Mouse (Mus musculus) Muller cell, postnatal 12 days (primary cell): ENCODE measurements around the gene Irf2.

Experiments
- DNase-seq: peaks from one replicate; pipeline ENCODE4 v3.0.0-alpha.2; 2015; ENCODE audit errors: inconsistent ontology term

Irf2 gene

DNA sequence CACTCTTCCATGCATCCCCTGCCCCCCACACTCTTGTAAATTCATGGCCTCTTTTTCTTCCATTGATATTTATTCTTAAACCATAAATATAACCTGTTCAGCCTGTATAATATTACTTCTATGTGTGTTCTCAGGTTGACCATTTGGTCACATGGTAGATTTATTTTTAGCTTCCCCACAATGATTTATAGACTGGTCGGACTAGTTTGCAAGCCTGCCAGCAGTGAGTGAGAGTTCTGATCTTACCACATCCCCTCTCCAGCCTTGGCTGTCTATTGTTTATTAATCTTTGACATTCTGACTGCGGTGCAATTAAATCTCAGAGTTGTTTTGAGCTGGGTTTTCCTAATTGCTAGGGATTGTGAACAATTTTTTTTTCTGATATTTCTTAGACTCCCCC lies 60.2 kb downstream of the Irf2 start:
- no peak for DNase-seq

DNA sequence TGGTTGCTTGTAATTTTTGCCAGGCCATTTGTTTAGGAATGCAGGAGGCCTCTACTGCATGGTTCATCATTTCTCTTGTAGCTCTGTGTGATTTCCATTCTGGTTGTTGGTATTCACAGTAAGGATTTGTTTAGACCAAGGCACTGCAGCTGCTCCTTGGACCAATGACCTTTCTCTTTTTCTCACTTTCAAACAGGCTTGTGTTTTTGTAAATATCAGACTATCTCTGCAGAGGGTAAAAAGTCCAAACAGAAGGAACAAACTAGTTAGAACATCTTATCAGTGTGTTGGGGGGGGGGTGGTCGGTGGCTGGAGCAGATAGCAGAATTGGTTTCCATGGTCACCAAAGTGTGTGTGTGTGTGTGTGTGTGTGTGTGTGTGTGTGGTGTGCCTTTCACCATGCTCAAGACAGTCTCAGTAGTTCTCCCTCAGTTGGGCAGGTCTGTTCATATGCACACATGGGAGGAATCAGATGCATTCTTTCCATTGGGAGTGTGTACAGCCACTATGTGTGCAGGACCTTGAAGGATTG lies 61.7 kb downstream of the Irf2 start:
- no peak for DNase-seq

DNA sequence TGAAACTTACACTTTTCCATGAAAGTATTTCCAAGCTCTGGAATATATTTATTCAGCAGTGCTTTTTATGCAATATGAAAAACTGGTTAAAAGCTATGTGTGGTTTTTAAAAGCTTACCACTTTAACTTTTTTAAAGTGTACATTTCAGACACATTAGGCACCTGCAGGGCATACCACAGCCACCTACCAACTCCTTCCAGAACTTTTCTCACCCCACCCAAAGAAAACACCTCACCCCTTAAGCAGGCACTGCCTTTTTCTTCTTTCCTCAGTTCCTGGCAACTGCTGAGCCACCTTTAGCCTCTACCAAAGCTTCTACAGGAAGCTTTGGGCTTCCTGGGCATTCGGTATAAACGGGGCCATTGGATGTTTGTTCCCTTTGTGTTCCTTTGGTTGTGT lies 62.5 kb downstream of the Irf2 start:
- DNase-seq = no peak

DNA sequence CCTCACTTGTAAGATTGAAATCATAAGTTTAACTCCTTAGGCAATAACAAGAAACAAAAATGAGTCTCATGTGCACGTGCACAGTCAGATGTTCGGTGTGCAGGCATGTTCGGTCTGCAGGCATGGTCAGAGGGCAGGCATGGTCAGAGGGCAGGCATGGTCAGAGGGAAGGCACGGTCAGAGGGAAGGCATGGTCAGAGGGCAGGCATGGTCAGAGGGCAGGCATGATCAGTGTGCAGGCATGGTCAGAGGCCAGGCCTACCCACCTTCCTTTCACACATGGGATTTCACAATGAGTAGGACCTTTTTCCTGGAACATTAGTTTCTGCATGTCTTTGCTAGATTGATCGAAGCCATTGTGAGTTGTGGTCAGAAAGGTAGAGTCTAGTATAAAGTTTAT lies 65.2 kb downstream of the Irf2 start:
- DNase-seq = no peak

DNA sequence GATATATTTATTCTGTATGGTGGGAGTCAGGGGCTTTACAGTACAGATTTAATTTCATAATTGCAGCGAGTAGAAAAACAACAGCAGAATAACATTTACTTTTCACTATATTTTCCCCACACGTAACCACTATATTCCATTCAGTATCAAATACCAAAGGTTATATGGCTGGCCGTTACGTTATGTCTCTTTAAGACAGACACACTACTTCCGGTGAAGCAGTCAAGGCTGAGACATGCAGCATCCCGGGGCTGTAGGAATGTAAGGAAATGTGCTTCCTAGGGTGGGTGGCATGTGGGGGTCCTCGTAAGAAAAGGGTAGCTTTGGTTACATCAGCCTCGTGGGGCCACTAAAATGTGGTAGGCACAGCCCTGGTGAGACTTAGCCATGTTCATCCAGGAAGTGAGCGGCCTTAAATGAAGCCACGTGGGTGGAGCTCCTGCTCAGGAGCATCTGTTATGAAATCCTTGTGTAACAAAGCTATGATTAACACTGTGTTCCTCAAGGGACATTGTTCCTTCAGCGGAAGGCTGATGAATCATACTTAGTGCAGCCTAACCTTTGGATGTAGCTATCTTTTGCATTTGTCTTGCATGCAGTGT lies 71.6 kb downstream of the Irf2 start:
- DNase-seq = no peak

DNA sequence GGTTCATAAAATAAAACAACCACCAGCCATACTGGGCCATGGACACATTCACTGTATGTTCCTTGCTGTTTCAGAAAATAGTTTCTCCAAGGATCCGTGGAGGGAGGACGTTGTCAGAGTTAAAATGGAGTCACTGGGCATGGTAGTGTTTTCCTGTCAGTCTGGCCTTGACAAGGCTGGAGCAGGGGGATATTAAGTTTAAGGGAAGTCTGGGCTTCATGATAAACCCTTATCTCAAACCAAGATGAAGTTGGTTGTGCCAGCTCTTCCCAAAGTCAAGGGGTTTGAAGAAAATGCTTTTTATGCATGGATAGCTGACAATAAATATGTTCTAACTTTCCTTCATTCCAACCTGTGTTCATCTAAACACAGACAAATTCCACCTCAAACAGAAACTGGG lies 72.4 kb downstream of the Irf2 start:
- no peak for DNase-seq

DNA sequence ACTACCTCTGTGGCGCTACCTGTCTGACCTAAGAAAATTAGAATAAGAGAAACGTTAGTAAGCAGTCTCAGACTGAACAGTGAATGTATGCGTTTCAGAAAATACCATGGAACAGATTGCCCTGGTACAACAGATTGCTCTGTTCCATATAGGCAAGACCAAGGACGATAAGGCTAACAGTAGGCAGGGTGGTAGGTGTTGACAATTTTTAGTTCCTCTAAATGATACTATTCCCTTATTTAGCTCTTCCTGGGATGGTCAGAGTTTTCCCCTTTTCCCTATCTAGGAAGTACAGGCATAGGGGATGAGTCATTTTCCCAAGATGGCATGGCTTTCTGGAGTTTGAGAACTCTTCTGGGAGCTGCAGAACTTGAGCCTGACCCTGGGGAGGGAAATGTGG lies 73.4 kb downstream of the Irf2 start:
- no peak for DNase-seq

DNA sequence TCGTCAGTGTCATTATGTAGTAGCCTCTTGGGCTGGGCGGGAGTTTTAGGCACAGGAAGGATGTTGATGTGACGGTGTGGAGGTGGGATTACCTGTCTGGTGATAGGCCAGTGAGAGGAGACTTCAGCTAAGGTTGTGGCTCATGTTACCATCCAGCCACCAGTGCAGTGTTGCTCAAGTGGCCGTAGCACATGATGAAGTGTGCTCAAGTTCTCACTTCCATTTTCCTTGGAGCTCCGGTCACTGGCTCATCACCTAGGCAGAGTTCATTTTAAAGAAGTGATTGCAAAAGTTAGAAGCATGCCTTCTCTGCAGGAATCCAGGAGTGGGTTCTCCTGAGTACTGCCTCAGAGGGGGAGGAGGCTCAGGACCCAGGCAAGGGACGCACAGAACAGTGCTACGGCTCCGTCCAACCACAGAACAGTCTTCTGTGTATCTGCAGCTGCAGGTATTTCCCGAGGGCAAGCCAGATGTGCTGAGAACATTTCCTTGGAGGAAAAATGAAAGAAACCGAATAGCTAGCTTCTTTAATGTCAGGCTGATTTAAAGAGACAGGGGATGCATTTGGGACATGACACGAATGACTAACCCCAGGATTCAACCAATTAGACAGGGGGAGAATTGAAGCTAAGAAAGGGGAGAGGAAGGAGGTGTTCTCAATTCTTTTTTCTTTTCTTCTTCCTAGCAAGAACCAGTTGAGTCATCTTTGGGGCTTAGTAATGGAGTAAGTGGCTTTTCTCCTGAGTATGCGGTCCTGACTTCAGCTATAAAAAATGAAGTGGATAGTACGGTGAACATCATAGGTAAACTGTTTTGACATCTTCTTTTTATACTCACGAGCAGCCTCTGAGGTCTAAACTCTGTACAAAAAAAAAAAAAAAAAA lies 78.8 kb downstream of the Irf2 start:
- no peak for DNase-seq

DNA sequence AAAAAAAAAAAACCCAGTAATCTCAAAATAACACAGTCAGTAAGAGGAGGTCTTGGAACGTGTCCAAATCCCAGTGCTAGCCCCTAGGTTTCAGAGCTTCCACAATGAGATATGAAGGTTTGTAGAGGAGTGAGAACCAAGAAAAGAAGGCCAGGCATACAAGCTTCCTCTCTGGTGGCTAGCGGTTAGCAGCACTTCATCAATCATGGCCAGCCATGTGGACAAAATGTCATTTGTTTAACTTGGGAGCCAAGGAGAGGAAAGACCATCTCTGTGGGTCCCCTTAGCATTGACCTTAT lies 79.4 kb downstream of the Irf2 start:
- no peak for DNase-seq

DNA sequence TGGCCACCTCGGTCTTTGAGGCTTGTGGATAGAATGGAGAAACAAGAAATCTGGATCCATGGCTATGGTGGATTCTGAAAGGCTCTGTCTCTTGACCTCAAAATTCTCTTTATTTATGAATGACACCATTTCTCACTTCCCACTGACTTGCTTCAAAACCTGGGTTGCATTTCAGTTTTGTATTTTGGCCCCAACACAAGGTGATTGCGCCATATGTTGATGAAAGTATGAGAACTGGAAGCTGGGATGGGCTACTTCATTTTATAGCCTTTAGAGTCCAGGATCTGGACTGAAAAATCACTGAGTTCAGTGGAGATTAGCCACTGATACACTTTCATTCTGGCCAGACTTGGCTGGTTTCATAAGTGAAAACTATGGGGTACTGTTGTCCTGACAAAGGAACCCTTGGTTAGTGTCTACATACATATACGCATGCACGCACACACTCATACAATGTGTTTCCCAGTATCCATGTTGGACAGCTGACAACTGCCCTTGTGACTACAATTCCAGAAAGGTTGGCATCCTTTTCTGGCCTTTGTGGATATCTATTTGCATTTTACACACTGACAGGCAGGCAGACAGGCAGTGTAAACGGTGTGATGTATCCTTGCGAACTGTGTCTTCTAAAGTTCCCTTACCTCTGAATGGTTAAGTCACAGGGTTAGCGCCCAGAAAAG lies 89.3 kb downstream of the Irf2 start:
- DNase-seq = peak; percentile 70

DNA sequence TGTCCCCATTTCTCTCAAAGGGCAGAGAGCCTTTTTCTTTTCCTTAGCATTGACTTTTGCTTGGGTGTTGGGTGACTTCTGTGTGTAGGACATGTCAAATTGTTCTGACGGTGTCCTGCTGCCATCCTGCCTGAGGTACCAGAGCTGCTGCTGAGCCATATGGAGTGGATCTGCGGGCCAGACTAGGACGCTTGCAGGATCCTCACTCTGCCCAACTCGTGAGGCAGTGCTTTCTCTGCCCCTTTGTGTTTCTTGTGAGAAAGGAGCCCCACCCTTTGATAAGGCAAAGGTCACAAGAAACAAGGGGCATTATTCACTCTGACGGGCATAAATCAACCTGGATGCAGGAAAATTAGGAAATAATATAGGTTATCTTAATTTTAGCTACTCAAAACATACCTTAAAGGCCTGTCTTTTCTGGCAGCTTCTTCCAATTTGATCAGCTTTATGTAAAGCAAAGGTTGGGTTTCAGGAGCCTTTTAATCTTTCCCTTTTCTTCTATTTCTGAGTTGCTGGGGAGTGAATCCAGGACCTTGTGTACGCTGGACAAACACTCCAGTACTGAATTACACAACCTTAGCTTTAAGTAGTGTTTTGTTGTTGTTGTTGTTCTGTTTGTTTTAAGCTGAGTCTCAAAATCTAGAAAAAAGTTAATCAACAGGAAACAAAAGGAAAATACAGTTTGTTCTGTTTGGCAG lies 90.0 kb downstream of the Irf2 start:
- no peak for DNase-seq

DNA sequence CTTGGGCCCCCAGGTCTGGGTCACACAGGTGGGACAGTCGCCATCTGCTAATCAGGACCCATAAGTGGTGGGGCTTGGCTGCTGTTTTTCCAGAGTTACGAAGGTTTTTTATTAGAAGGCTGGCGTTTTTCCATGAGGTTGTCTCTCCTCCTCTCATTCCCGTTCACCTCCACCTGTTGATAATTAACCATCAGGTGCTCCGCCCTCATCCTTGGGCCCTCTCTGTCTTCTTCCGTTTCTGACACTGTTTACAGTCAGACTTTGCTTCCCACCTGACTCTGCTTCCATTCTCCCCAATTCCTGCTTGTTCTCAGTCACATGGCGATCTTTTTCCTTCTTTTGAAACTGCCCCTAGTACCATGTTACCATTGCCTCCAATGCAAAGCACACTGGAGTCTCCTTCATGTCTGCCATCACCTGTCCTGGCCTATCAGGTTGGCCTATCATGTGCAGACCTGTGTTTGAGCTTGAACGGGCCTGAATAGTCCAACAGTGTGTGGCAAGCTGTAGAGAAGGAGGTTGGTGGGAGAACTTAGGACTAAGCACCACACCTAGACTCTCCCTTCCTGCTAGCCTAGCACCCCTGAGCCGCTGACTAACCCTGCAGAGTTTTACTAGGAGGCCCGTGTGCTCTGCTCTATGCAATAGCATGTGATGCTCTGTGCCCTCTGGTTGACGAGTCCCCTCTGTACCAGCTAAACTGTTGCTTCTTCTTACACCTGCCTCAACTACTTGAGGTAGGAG lies 90.8 kb downstream of the Irf2 start:
- DNase-seq = no peak

DNA sequence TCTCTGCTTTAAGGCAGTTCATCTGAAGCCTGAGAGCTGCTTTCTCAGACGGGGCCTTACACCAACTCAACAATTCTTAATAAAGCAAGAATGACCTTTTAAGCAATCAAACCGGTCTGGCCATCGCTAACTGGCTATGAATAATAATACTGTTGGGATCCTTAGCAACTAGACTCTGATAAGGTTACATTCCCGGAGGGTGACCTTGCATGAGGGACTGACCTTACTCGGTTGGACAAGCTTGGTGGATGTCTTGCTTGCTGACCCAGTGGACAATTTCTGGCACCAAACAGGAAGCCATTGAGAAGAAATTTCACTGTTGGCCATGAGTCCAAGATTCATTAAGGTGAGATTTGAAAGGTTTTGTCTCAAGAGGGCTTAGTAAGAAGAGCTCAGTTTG lies 92.4 kb downstream of the Irf2 start:
- DNase-seq = no peak

DNA sequence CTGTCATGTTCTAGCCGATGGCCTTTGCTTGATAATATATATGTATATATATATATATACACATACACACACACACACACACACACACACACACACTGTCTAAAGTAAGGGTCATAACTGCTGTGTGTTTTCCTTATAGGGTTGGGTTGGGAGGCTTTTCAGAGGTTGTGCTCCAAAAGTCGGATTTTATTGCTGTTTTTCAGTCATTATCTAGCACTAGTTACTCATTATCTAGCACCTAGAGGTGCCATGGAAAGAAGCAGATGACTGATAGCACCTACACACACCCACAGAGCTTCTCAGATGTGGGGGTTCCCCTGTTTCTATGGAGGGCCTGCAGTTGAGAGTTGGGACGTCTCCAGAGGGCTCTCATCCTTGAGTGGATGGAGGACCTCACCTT lies 92.9 kb downstream of the Irf2 start:
- DNase-seq = no peak

DNA sequence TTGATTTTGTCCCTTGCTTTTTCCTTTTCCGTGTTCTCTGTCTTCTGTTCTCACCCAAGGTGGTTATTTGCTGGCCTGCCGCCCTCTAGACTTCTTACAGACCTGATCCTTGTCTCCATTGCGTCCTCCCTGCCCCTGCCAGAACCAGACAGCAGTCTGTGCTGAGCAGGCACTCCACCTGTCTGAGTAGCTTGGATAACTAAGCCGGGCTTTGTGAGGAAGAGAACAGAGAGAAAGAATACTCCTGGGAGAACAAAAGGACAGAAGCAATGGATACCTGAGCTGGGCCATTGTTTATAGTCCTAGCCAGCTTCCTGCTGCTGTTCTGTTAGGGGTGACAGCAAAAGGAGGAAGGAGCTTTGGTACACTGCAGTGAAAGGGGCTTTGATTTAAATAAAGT lies 94.2 kb downstream of the Irf2 start:
- DNase-seq = no peak

DNA sequence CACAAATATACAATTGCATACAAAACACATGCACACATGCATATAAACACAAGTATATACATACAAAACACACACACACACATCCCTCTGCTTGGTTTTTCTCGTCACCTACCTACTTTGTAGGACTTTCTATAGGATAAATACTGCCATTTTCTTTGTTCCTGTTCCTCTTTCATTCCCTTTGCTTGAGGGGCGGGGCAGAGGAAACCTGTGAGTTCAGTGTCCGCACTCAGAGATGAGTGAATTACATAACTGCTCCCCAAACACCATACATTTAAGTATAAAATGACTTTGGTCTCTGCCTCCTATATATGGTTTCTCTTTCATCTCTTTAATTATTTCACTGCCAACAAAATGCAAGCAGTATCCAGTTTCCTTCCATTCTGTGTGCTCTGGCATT lies 94.9 kb downstream of the Irf2 start:
- DNase-seq = no peak

DNA sequence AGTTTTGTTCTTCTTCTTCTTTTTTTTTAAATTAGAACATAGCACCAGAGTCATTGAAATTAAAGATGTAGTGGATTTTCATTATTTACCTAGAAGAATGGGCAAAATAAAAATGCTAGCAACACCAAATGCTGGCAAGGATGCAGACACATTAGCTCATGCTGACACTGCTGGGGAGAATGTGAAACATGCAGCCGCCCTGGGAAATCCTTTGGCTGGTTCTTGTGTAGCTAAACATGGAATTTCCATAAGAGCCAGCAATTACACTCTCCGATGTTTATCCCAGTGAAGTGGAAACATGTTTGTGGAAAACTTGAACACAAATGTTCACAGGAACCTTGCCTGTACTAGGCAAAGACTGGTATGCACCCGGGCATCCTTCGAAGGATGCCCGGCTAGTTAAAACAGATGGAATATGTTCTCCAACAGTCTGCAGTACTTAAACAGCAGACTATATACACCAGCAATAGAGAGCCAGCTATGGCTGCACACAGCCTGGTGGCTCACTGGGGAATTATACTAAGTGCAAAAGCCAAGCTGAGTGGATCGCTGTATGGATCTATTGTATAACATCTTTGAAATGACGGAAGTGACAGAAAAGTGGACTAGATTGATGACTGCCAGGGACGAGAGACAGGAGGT lies 96.6 kb downstream of the Irf2 start:
- peak; percentile 83 for DNase-seq

DNA sequence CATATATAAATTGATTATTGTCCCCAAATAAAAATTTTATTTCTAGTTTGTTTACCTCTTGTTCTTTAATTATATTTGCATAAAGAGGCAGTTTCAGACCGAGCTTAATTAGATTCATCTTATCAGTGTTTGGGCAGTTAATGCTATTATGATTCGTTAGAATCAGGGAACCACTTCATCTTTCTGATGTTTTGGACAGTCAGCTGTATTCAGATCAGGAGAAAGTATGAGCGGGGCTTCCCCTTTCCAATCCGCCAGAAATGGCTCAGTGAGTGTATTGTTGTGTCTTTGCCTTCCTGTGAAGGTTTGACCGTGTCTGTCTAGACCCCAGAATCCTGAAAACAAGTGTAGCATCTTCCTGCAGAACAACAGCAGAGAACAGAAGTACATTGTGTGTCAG lies 97.4 kb downstream of the Irf2 start:
- no peak for DNase-seq

DNA sequence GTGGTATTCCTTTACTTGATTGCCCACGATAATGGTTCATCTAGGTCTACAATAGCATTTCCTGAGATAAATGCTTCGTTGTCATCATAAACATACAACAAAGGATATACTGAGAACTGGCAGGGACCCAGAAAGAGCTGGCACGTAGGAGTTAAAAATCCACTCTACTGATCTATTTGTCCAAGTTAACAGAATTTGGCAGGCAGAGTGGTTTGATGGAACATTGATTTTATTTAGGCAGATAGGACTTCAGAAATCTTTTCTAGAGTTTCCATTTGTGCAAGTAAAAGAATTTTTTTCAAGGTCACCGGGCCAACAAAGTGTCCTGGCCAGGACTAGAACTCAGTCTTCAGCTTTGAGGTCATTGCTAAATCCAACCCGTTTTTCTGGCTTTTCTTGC lies 98.5 kb downstream of the Irf2 start:
- no peak for DNase-seq

DNA sequence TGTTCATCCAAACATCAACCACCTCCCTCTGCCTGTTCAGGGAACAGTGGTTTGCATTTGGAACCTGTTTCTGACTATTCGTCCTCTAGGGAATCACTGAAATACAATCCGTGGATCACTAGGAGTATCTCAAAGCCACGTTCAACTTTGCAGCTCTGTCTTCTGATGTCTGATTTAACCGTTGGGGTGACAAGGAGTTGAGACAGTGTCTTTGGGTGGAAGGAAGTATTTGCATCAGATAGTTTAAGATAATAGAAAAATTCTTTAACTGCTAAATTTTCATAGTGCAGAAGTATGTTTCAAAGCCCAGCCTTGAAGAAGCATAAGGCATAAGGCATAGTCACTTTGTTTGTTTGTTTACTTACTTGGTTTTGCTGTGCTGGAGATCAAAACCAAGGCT lies 100.9 kb downstream of the Irf2 start:
- no peak for DNase-seq

DNA sequence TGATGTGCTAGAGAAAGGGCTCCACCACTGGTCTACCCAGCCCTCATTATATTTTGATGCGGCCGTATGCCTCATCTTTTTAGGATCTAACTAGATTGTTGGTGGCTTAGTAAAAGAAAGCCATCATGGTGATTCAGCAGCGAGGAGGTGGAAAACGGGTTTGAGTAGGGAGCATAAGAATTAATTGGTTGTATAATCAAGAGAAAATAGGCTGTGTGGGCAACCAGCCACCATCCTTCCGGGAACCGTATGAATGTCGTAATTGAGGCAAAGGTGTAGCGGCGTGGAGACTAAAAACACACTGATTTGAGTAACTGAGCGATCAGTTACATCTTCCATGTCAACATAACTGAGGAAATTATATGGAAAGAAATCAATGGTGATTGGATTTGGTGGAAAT lies 101.3 kb downstream of the Irf2 start:
- DNase-seq = peak; percentile 63
